Mouse (Mus musculus) embryo, embryonic 10.5 days (tissue): ENCODE results near the gene Acnat2.
"Not testable (repeated sequence)": the region's sequence is repeated elsewhere in the genome, so short reads cannot be mapped to it uniquely, and the experiment has no call there.

ENCODE experiments used
- DNase-seq: peaks from one replicate; pipeline ENCODE4 v3.0.0-alpha.2; 2015; ENCODE audit warnings: low spot score

Gene Acnat2

DNA sequence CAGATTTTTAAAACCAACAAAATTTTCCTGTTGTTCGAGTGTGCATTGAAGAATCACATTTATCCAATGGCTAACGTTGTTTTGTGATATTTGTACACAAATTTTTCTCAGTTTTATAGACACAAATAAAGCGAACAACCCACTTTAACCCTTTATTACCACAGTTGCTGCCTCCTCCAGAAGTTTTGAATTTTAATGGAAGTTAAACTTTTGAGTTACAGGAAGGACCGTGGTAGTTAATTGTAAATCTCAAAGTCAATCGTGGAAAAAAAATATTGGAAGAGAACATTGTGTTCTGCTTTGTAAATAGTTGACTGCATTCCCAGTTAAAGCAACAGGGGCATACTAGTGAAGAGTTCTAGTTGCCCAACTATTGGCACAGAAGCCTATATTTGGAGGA is at the start of gene Acnat2:
Acnat2 (minus strand) TSS at position 195 of the 400 bp plus-strand sequence.
- DNase-seq: not testable (repeated sequence)

DNA sequence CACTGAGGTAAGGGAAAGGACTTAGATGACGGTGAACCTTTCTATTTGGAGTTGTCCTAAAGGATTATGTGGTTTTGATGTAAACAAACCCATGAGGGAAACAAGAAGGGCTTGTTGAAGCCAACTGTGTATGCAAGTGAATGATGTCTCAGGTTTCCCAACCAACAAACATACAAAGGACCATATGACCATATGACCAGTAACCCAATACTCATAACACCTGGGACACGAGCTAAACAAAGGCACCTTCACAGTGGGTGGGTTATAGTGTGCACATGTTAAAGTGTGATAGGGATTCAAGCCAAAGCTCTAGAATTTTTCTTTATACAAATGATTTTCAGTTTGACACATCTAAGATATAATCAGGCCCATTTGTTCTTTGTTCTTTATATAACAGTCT is 48.2 kb upstream of the Acnat2 start:
- DNase-seq: no peak

DNA sequence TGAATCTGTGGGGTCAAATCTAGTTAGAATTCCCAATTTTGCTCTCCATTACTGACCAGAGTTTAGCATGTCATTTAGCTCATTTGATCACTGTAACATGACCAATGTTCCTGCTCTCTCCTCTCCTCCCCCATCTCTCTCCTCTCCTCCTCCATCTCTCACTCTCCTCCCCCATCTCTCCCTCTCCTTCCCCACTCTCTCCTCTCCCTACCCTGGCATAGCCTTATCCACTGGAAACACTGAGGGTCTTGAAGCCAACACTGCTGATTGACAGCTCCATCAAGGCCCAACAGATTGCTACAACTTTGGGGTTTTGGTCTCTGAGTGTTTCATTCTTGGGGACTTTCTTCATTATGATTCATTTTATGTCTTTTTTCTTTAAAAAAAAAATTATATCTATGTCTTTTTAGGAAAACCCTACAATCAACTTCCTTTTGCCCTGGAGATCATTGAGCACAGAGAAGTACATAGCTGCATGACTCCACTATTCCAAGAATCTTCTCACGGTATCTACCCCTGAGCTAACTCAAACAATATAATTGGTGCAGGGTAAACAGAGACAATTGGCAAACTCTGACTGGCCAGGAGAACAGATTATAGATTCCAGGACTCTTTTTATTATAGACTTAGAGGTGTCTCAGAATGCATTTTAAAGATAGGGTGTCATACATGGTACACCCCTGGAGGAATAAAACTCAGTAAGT is 44.0 kb upstream of the Acnat2 start:
- no peak for DNase-seq

DNA sequence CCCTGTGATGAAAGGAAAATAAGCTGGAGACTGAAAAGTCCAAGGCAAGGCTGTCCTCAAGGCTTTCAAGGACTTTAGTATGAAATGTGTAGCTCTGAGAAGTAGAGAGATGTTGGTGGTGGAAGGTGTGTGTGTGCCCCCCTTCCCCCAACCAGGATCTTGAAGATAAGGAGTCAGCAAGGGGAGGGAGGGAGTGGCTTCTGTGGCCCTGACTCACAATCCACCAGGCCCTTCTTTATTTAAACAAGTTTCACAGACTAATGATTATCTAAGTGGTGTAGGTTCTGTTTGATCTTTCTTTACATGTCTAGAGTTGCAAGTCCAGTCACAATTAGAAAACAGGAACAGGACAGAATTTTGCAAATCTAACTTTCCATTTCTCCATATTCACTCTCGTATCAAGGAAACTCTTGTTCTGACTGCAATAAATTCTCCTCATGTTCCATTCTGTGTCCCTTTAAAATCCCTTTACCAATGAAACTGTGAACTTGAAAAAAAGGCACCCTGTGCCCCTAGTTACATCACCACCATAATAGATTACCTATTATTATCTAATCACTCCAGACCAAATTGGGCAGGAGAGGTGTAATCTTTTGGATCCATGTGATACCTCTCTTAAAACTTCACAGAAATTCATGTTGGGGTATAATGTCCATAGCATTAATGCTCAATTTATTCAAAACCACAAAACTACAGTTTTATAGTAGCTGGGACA is 43.3 kb upstream of the Acnat2 start:
- not testable (repeated sequence) for DNase-seq

DNA sequence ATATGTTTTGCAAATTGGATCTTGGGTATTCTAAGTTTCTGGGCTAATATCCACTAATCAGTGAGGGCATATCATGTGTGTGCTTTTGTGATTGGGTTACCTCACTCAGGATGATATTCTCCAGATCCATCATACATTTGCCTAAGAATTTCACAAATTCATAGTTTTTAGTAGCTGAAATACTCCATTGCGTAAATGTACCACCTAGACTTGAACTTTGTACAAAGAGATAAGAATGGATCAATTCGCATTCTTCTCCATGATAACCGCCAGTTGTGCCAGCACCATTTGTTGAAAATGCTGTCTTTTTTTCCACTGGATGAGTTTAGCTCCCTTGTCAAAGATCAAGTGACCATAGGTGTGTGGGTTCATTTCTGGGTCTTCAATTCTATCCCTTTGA is 29.0 kb upstream of the Acnat2 start:
- not testable (repeated sequence) for DNase-seq

DNA sequence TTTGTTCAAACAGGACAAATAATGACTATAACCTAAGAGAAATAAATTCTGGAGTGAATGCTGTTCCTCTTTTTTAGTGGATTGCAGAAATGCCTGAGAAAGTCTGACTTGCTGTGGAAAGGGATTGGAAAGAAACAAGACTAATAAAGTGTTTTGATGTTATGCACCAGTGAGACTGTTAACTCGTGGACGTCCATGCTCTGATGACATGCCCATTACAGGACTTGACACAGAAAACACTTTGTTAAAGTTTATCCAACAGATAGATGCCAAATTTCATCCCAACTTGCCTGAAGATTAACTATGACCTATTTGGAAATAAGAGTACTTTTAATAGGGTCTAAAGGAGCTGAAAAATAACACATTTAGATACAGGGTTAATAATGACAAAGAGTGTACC is 2.2 kb upstream of the Acnat2 start:
- not testable (repeated sequence) for DNase-seq

DNA sequence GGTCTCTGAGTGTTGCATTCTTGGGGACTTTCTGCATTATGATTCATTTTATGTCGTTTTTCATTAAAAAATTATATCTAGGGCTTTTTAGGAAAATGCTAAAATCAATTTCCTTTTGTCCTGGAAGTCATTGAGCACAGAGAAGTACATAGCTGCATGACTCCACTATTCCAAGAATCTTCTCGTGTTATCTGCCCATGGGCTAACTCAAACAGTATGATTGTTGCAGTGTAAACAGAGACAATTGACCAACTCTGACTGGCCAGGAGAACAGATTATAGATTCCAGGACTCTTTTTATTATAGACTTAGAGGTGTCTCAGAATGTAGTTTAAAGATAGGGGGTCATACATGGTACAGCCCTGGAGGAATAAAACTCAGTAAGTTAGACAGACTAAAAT is 21.1 kb downstream of the Acnat2 start:
- DNase-seq: no peak

DNA sequence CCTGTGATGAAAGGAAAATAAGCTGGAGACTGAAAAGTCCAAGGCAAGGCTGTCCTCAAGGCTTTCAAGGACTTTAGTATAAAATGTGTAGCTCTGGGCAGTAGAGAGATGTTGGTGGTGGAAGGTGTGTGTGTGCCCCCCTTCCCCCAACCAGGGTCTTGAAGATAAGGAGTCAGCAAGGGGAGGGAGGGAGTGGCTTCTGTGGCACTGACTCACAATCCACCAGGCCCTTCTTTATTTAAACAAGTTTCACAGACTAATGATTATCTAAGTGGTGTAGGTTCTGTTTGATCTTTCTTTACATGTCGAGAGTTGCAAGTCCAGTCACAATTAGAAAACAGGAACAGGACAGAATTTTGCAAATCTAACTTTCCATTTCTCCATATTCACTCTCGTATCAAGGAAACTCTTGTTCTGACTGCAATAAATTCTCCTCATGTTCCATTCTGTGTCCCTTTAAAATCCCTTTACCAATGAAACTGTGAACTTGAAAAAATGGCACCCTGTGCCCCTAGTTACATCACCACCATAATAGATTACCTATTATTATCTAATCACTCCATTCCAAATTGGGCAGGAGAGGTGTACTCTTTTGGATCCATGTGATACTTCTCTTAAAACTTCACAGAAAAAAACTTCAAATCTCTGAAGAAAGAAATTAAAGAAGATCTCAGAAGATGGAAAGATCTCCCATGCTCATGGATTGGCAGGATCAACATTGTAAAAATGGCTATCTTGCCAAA is 24.2 kb downstream of the Acnat2 start:
- not testable (repeated sequence) for DNase-seq

DNA sequence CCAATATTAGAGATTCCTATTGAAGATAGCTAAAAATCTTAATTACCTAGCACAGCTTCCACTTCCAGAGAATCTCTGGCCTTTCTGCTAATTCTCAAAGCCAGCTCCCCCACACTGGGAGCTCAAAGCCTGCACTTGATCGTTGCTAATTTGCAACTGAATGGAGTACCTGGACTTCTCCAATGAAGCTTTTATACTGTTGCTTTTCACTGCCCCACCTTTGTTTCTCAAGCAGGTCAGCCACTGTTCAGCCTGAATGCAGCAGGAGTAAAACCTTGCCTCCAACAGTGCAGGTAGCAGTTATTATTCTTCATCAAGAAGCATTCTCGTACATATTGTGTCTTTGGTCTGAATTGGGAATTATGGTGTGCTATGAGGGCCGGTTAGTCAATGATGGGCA is 39.9 kb downstream of the Acnat2 start:
- DNase-seq: not testable (repeated sequence)

DNA sequence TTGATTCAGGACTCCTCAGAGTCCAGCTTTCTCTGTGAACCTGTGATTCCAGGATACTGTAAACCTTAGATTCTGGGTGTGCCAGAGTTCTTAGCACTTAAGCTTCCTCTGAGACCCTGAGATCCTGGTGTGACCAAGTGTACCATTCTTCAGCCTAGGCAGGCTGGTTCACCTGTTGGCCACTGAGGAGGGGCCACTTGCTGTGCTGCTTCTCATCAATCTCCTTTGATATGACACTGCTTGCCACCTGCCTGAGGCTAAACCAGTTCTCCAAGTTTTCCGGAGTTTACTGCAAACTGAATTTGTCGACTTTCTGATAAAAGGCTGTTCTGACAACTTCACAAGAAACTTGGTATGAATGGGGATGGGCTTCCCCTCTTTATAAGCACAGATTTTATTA is 50.9 kb downstream of the Acnat2 start:
- no peak for DNase-seq

DNA sequence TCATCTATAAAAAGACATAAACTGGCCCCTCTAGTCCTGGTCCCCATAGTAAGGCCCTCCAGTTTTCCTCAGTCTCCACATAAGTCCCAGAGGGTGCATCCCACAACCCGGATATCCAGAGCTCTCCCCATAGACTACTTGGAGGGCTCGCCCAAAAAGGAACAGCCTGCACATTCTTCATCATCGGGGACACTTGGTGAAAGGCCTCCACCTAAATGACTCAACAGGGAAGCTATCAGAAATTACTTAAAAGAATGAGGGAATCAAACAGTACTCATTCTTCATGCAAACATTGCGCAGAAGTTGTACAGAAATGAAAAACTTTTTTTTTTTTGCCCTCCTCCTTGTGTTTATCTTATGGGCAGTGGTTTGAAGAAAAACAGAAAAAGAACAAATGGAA is 57.5 kb downstream of the Acnat2 start:
- DNase-seq: no peak

DNA sequence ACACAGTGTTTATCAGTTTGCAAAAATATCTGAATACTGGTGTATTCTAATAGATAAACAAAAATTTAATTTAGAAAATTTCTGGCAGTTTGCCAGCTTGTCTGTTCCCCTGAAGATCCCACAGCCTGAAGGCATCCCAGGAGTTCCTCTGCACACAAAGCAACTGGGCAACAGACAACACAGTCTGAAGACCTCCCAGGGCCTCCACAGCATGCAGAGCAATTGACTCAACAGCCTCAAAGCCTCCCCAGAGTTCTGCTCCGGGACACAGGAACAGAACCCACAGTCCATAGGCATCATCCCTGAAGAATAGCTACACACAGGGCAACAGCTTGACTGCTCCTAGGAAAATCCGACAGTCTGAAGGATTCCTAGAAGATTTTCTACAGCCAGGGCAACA is 59.3 kb downstream of the Acnat2 start:
- no peak for DNase-seq

DNA sequence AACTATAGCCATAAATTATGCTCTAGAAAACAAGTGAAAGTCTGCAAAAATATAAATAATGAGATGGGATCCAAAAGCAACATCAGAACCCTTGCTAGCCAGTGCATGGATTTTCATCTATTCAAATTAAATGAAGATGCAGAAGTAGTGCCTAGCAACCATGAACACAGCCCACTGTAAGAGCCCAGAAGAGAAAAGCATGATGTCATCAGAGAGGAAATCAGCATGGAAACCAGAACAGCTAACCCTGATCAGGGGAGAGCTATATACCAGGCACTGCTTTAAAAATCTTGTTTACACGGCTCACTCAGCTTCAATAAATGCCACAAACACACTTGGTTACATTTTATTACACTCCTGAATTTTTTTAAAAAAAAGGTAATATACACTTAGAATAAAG is 60.0 kb downstream of the Acnat2 start:
- DNase-seq: not testable (repeated sequence)

DNA sequence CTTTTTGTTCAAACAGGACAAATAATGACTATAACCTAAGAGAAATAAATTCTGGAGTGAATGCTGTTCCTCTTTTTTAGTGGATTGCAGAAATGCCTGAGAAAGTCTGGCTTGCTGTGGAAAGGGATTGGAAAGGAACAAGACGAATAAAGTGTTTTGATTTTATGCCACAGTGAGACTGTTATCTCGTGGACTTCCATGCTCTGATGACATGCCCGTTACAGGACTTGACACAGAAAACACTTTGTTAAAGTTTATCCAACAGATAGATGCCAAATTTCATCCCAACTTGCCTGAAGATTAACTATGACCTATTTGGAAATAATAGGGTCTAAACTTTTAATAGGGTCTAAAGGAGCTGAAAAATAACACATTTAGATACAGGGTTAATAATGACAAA is 67.9 kb downstream of the Acnat2 start:
- not testable (repeated sequence) for DNase-seq

DNA sequence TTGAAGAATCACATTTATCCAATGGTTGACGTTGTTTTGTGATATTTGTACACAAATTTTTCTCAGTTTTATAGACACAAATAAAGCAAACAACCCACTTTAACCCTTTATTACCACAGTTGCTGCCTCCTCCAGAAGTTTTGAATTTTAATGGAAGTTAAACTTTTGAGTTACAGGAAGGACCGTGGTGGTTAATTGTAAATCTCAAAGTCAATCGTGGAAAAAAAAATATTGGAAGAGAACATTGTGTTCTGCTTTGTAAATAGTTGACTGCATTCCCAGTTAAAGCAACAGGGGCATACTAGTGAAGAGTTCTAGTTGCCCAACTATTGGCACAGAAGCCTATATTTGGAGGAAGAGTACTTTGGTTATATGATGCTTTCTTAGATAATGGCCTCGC is 70.0 kb downstream of the Acnat2 start:
- not testable (repeated sequence) for DNase-seq
